Mouse (Mus musculus) heart, embryonic 10.5 days (tissue): ENCODE measurements around the gene Nr3c2. TPM values are rescaled to one million over a fixed set of nuclear protein-coding genes. Genes with fewer than 3 reads are reported as not detected.

ENCODE experiments used
- DNase-seq: peaks from one replicate; pipeline ENCODE4 v3.0.0-alpha.2; 2017; ENCODE audit warnings: low spot score
- H3K27ac ChIP-seq: fragments of 300-500 bp; sonication (generic); 2 replicates; pipeline ENCODE4 v1.5.1; 2016; ENCODE audit warnings: mild to moderate bottlenecking
- H3K27me3 ChIP-seq: fragments of 300-500 bp; sonication (generic); 2 replicates; pipeline ENCODE4 v1.6.1; 2016; ENCODE audit warnings: mild to moderate bottlenecking; ENCODE audit not compliant: poor library complexity, insufficient read depth, severe bottlenecking
- H3K36me3 ChIP-seq: fragments of 300-500 bp; sonication (generic); 2 replicates; pipeline ENCODE4 v1.6.1; 2016; ENCODE audit warnings: mild to moderate bottlenecking, moderate library complexity
- H3K4me1 ChIP-seq: fragments of 300-500 bp; sonication (generic); 2 replicates; pipeline ENCODE4 v1.6.1; 2016; ENCODE audit warnings: mild to moderate bottlenecking
- H3K4me3 ChIP-seq: fragments of 300-500 bp; sonication (generic); 2 replicates; pipeline ENCODE4 v1.5.1; 2016; ENCODE audit warnings: mild to moderate bottlenecking, moderate library complexity
- H3K9me3 ChIP-seq: fragments of 300-500 bp; sonication (generic); 2 replicates; pipeline ENCODE4 v1.6.1; 2016; ENCODE audit warnings: mild to moderate bottlenecking, moderate library complexity
- WGBS: fragments of 180-500 bp; shearing (Covaris S2); methylation state at CpG from one replicate; pipeline ENCODE4 v1.1.7; 2016; 5-methylcytosine and 5-hydroxymethylcytosine counted together
- polyA plus RNA-seq: library from polyadenylated mRNA; unstranded; fragments of >200 nt; fragmentation: Nextera tagmentation; extraction: Ambion mirVana; gene quantifications from 2 replicates; pipeline ENCODE4 v1.2.1, GENCODE M21; 2016

Gene Nr3c2
- polyA plus RNA-seq, 1 experiment from 2014 or later: 0.99 TPM

- 81% methylated on average over 10 of the region's 10 CpGs for WGBS
- H3K27ac ChIP-seq: no peak overlapping the region
- H3K4me1 ChIP-seq: no peaks in the 10 kb centered on the region
- DNase-seq: no peak
- H3K27me3 ChIP-seq: no peaks in the 10 kb centered on the region
- no peak overlapping the region for H3K4me3 ChIP-seq
- no peaks in the 10 kb centered on the region for H3K9me3 ChIP-seq
- H3K36me3 ChIP-seq: no peaks in the 10 kb centered on the region
These were observed 215.5 kb downstream of the Nr3c2 start for GRCm38 (mm10) chr8:77114769-77115168.

GRCm38 (mm10) chr8:77116419-77117079, 217.3 kb downstream of the Nr3c2 start:
- H3K36me3 ChIP-seq: no peaks in the 10 kb centered on the region
- WGBS: 58% methylated on average over 7 of the region's 7 CpGs
- no peak overlapping the region for H3K4me3 ChIP-seq

GRCm38 (mm10) chr8:77120810-77121570, 221.7 kb downstream of the Nr3c2 start:
- no peaks in the 10 kb centered on the region for H3K36me3 ChIP-seq
- WGBS: 58% methylated on average over 10 of the region's 10 CpGs

More at GRCm38 (mm10) chr8:77116419-77117079, 217.3 kb downstream of the Nr3c2 start:
- Histone ChIP-seq H3K27ac (no peak overlapping the region), H3K4me1 (peaks cover 10% of the 10 kb centered on the region), H3K27me3 (no peaks in the 10 kb centered on the region), H3K9me3 (no peaks in the 10 kb centered on the region)
- DNase-seq: no peak

GRCm38 (mm10) chr8:77121571-77121890, 222.3 kb downstream of the Nr3c2 start:
- no peak for DNase-seq
- 30% methylated on average over 1 of the region's 1 CpGs for WGBS
- Histone ChIP-seq H3K36me3 (no peaks in the 10 kb centered on the region), H3K4me1 (peaks cover 19% of the 10 kb centered on the region), H3K4me3 (no peak overlapping the region), H3K9me3 (no peaks in the 10 kb centered on the region), H3K27me3 (no peaks in the 10 kb centered on the region), H3K27ac (peak overlapping the region; percentile 32; the same call in 1 of the 2 replicates)

More at GRCm38 (mm10) chr8:77120810-77121570, 221.7 kb downstream of the Nr3c2 start:
- peak overlapping the region; percentile 32; the same call in 1 of the 2 replicates for H3K27ac ChIP-seq
- peaks cover 19% of the 10 kb centered on the region for H3K4me1 ChIP-seq
- no peak overlapping the region for H3K4me3 ChIP-seq
- H3K27me3 ChIP-seq: no peaks in the 10 kb centered on the region
- no peak for DNase-seq
- H3K9me3 ChIP-seq: no peaks in the 10 kb centered on the region

- Histone ChIP-seq H3K36me3 (no peaks in the 10 kb centered on the region), H3K4me3 (no peak overlapping the region), H3K27me3 (no peaks in the 10 kb centered on the region), H3K4me1 (peaks cover 19% of the 10 kb centered on the region), H3K9me3 (no peaks in the 10 kb centered on the region), H3K27ac (no peak overlapping the region)
- no peak for DNase-seq
- WGBS: 34% methylated on average over 5 of the region's 5 CpGs
These were observed 223.1 kb downstream of the Nr3c2 start for GRCm38 (mm10) chr8:77122300-77122699.

GRCm38 (mm10) chr8:77125777-77126176, 226.5 kb downstream of the Nr3c2 start:
- Histone ChIP-seq H3K4me1 (peaks cover 17% of the 10 kb centered on the region), H3K4me3 (no peak overlapping the region), H3K27me3 (no peaks in the 10 kb centered on the region), H3K9me3 (no peaks in the 10 kb centered on the region), H3K27ac (no peak overlapping the region), H3K36me3 (no peaks in the 10 kb centered on the region)
- DNase-seq: no peak
- 84% methylated on average over 7 of the region's 7 CpGs for WGBS

- H3K9me3 ChIP-seq: no peaks in the 10 kb centered on the region
- H3K27ac ChIP-seq: no peak overlapping the region
- H3K4me1 ChIP-seq: no peaks in the 10 kb centered on the region; the same call in 1 of the 2 replicates
- WGBS: 90% methylated on average over 4 of the region's 4 CpGs
- H3K4me3 ChIP-seq: no peak overlapping the region
- H3K36me3 ChIP-seq: no peaks in the 10 kb centered on the region
- H3K27me3 ChIP-seq: no peaks in the 10 kb centered on the region
- no peak for DNase-seq
These were observed 228.8 kb downstream of the Nr3c2 start for GRCm38 (mm10) chr8:77128006-77128405.

- Histone ChIP-seq H3K27me3 (no peaks in the 10 kb centered on the region), H3K4me1 (no peaks in the 10 kb centered on the region; the same call in 1 of the 2 replicates), H3K36me3 (no peaks in the 10 kb centered on the region), H3K4me3 (no peak overlapping the region), H3K27ac (peak overlapping the region; percentile 60; the same call in 1 of the 2 replicates), H3K9me3 (no peaks in the 10 kb centered on the region)
- 35% methylated on average over 11 of the region's 11 CpGs for WGBS
- no peak for DNase-seq
These were observed 233.8 kb downstream of the Nr3c2 start for GRCm38 (mm10) chr8:77132903-77133637.

GRCm38 (mm10) chr8:77133797-77134385, 234.6 kb downstream of the Nr3c2 start:
- Histone ChIP-seq H3K27me3 (no peaks in the 10 kb centered on the region), H3K27ac (no peak overlapping the region), H3K36me3 (no peaks in the 10 kb centered on the region), H3K9me3 (no peaks in the 10 kb centered on the region), H3K4me1 (no peaks in the 10 kb centered on the region; the same call in 1 of the 2 replicates), H3K4me3 (no peak overlapping the region)
- DNase-seq: no peak
- WGBS: 39% methylated on average over 7 of the region's 7 CpGs

GRCm38 (mm10) chr8:77145285-77145684, 246.0 kb downstream of the Nr3c2 start:
- Histone ChIP-seq H3K4me1 (no peaks in the 10 kb centered on the region), H3K27ac (no peak overlapping the region), H3K36me3 (no peaks in the 10 kb centered on the region), H3K27me3 (no peaks in the 10 kb centered on the region), H3K9me3 (peaks cover 2% of the 10 kb centered on the region; the same call in 1 of the 2 replicates), H3K4me3 (no peak overlapping the region)
- 73% methylated on average over 3 of the region's 3 CpGs for WGBS
- no peak for DNase-seq

GRCm38 (mm10) chr8:77154496-77154895, 255.3 kb downstream of the Nr3c2 start:
- no peaks in the 10 kb centered on the region for H3K36me3 ChIP-seq
- no peak for DNase-seq
- H3K27me3 ChIP-seq: no peaks in the 10 kb centered on the region
- H3K4me1 ChIP-seq: no peaks in the 10 kb centered on the region
- WGBS: 45% methylated on average over 3 of the region's 3 CpGs
- H3K9me3 ChIP-seq: no peaks in the 10 kb centered on the region
- no peak overlapping the region for H3K27ac ChIP-seq
- H3K4me3 ChIP-seq: no peak overlapping the region

- H3K4me1 ChIP-seq: no peaks in the 10 kb centered on the region
- H3K27ac ChIP-seq: no peak overlapping the region
- WGBS: 93% methylated on average over 6 of the region's 6 CpGs
- H3K36me3 ChIP-seq: no peaks in the 10 kb centered on the region
- no peak for DNase-seq
- no peaks in the 10 kb centered on the region for H3K9me3 ChIP-seq
- no peak overlapping the region for H3K4me3 ChIP-seq
- H3K27me3 ChIP-seq: no peaks in the 10 kb centered on the region
These were observed 270.1 kb downstream of the Nr3c2 start for GRCm38 (mm10) chr8:77169320-77169719.
